Mouse (Mus musculus) neural tube, embryonic 15.5 days (tissue): ENCODE measurements around the gene Zswim3. TPM values are rescaled to one million over a fixed set of nuclear protein-coding genes. Genes with fewer than 3 reads are reported as not detected.
"Not testable (repeated sequence)": the region's sequence is repeated elsewhere in the genome, so short reads cannot be mapped to it uniquely, and the experiment has no call there.

Experiments used
- ATAC-seq: fragments of 200-750 bp; cut with Nextera tagmentation; 2 replicates; pipeline ENCODE4 v1.8.0; 2017; ENCODE audit warnings: mild to moderate bottlenecking, moderate TSS enrichment, moderate library complexity; ENCODE audit not compliant: low FRiP score
- H3K27ac ChIP-seq: fragments of 300-500 bp; sonication (generic); replicated peaks from 2 replicates; pipeline ENCODE4 v1.5.1; 2015; ENCODE audit warnings: mild to moderate bottlenecking, inconsistent platforms
- H3K27me3 ChIP-seq: fragments of 300-500 bp; sonication (generic); replicated peaks from 2 replicates; pipeline ENCODE4 v1.6.1; 2015; ENCODE audit warnings: inconsistent platforms
- H3K36me3 ChIP-seq: fragments of 300-500 bp; sonication (generic); 2 replicates; pipeline ENCODE4 v1.6.1; 2015; ENCODE audit warnings: inconsistent platforms
- H3K4me1 ChIP-seq: fragments of 300-500 bp; sonication (generic); 2 replicates; pipeline ENCODE4 v1.6.1; 2015; ENCODE audit warnings: inconsistent platforms
- H3K4me2 ChIP-seq: fragments of 300-500 bp; sonication (generic); 2 replicates; pipeline ENCODE4 v1.6.1; 2015; ENCODE audit warnings: inconsistent platforms, mild to moderate bottlenecking, moderate library complexity
- H3K4me3 ChIP-seq: fragments of 300-500 bp; sonication (generic); replicated peaks from 2 replicates; pipeline ENCODE4 v1.5.1; 2015; ENCODE audit warnings: mild to moderate bottlenecking, inconsistent platforms
- H3K9ac ChIP-seq: fragments of 300-500 bp; sonication (generic); replicated peaks from 2 replicates; pipeline ENCODE4 v1.6.1; 2015; ENCODE audit warnings: mild to moderate bottlenecking, inconsistent platforms
- H3K9me3 ChIP-seq: fragments of 300-500 bp; sonication (generic); replicated peaks from 2 replicates; pipeline ENCODE4 v1.6.1; 2016; ENCODE audit warnings: inconsistent platforms
- WGBS: fragments of 180-500 bp; shearing (Covaris S2); methylation state at CpG from one replicate; pipeline ENCODE4 v1.1.7; 2015; ENCODE audit warnings: mixed read lengths; 5-methylcytosine and 5-hydroxymethylcytosine counted together
- polyA plus RNA-seq: library from polyadenylated mRNA; unstranded; fragments of >200 nt; fragmentation: Nextera tagmentation; extraction: Ambion mirVana; gene quantifications from 2 replicates; pipeline ENCODE4 v1.2.1, GENCODE M21; 2015

The Zswim3 gene
- polyA plus RNA-seq, 1 experiment from 2014 or later, result 16.2 TPM

DNA sequence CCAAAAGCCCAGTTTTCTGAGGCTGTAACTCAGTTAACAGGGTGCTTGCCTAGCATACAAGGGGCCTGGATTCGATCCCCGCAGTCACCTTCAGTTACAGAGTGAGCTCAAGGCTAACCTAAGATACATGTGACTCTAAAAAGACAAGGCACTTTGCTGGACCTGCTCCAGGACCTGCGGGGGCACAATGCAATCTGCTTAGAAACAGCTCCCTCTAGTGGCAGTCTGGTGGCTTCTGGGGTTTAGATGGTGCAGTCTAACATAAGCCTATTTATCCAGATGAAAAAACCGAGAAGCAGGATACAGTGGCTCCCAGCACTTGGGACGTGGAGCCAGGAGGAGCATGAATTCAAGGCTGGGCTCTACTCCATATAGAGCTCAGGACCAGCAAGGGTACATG is 10.6 kb upstream of the Zswim3 start:
- Histone ChIP-seq H3K4me1 (no peaks in the 10 kb centered on the region), H3K27ac (no peak overlapping the region), H3K36me3 (peaks cover 58% of the 10 kb centered on the region), H3K4me3 (no peak overlapping the region), H3K27me3 (no peaks in the 10 kb centered on the region), H3K9me3 (no peaks in the 10 kb centered on the region), H3K9ac (no peak overlapping the region), H3K4me2 (no peak overlapping the region)
- ATAC-seq, result no peak
- 32% methylated on average over 5 of the region's 5 CpGs for WGBS

DNA sequence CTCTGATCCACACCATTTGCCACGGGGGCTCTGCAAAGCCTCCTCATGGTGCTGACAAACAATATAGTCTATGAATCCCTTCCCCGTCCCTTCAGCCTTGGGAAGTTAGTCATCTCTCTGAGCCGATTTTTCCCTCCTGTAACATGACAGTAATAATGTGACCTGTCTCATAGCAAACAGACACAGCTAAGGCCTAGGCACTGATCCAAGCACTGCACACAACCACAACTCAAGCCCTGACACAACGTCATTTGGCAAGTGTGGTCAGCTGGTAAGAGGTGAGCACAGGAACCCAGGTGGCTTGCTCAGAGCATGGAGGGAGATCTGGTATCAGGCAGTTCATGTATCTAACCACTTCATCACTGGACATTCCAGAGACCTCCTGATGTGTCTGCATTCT is 9.0 kb upstream of the Zswim3 start:
- no peak overlapping the region for H3K4me3 ChIP-seq
- no peak overlapping the region for H3K9ac ChIP-seq
- no peak overlapping the region for H3K4me2 ChIP-seq
- no peak for ATAC-seq
- no peak overlapping the region for H3K27ac ChIP-seq
- 80% methylated on average over 4 of the region's 4 CpGs for WGBS
- no peaks in the 10 kb centered on the region for H3K4me1 ChIP-seq
- H3K9me3 ChIP-seq, result no peaks in the 10 kb centered on the region
- peaks cover 61% of the 10 kb centered on the region for H3K36me3 ChIP-seq
- H3K27me3 ChIP-seq, result no peaks in the 10 kb centered on the region

DNA sequence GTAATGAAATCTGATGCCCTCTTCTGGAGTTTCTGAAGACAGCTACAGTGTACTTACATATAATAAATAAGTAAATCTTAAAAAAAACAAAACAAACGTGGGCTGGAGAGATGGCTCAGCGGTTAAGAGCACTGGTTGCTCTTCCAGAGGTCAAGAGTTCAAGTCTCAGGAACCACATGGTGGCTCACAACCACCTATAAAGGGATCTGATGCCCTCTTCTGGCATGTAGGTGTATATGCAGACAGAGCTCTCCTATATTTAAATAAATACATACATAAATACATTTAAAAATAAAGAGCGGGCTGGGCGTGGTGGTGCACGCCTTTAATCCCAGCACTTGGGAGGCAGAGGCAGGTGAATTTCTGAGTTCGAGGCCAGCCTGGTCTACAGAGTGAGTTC is 6.3 kb upstream of the Zswim3 start:
- H3K4me3 ChIP-seq, H3K9ac ChIP-seq, H3K4me2 ChIP-seq, ATAC-seq, H3K9me3 ChIP-seq, H3K27me3 ChIP-seq, H3K27ac ChIP-seq: not testable (repeated sequence)
- Histone ChIP-seq H3K36me3 (peaks cover 44% of the 10 kb centered on the region), H3K4me1 (peaks cover 16% of the 10 kb centered on the region)
- WGBS, result 84% methylated on average over 6 of the region's 6 CpGs

DNA sequence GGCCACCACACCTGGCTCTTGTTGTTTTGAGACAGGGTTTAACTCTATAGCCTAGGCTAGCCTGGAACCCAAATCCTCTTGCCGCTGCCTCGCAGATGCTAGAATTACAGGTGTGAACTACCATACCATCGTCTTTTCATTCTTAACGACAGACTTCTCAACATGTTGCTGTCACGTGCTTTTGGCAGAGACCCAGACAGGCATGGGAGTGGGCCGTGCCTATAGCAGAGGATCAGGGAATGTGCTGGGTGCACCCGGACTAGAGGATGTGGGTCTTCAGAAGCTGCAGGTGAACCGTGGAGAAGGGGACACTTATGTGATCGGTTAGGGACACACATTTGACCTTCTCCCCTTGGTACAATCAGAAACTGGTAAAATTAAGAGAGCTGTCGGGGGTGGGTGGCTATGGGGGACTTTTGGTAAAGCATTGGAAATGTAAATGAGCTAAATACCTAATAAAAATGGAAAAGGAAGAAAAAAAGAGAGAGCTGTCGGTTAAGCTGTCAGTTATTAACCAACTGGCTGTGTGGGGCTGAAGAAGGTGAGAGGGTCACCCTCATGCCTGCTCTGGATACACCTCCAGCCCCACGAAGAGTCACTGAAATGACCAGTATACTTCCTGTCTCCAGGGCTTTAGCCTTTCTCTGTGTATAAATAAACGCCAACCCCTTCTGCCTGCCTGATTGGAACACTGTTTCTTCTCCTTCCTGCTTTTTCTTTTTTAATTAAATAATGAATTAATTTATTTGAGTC is 4.5 kb upstream of the Zswim3 start:
- no peak for ATAC-seq
- H3K4me3 ChIP-seq, result no peak overlapping the region
- WGBS, result 95% methylated on average over 13 of the region's 13 CpGs
- H3K9me3 ChIP-seq, result no peaks in the 10 kb centered on the region
- no peak overlapping the region for H3K4me2 ChIP-seq
- no peaks in the 10 kb centered on the region for H3K27me3 ChIP-seq
- no peak overlapping the region for H3K27ac ChIP-seq
- peaks cover 23% of the 10 kb centered on the region for H3K4me1 ChIP-seq
- peaks cover 38% of the 10 kb centered on the region for H3K36me3 ChIP-seq
- H3K9ac ChIP-seq, result no peak overlapping the region

DNA sequence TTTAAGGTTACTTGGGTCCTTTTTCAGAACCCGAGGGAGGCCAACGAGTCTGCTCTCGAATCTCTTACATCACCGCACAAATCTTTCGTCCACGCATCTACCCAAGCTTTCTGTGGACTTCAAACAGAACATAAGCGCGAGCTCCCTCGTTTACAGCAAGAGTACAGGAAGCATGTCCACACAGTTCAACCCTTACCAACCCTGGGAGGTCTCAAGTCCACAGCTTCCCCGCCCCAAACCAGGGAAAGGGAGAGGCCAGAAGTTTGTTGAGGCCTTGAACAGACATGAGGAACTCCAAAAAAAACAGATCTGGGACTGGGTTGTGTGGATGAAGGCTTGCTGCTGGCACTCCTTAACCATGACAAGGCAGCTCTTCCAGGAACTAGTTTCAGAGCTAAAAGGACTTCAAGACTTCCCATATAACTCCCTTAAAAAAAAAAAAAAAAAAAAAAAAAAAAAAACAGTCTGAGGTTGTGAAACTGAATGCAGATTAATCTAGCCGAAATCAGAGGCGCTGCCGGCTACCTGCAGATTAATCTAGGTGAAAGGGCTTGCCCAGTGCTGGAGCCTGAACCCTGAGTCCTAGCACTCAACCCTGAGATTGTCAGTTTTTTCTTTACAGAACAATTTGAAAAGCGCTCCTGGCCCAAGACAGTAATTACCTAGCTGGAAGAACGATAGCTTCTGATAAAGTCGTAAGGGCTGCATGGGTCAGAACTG is 1.5 kb upstream of the Zswim3 start:
- peak overlapping the region; percentile 96 for H3K4me3 ChIP-seq
- no peaks in the 10 kb centered on the region for H3K9me3 ChIP-seq
- H3K27me3 ChIP-seq, result no peaks in the 10 kb centered on the region
- WGBS, result 95% methylated on average over 16 of the region's 16 CpGs
- no peak overlapping the region for H3K27ac ChIP-seq
- peak overlapping the region; percentile 76; the same call in 1 of the 2 replicates for H3K9ac ChIP-seq
- H3K4me2 ChIP-seq, result peak overlapping the region; percentile 67
- H3K36me3 ChIP-seq, result peaks cover 13% of the 10 kb centered on the region; the same call in 1 of the 2 replicates
- ATAC-seq, result no peak
- peaks cover 47% of the 10 kb centered on the region for H3K4me1 ChIP-seq

DNA sequence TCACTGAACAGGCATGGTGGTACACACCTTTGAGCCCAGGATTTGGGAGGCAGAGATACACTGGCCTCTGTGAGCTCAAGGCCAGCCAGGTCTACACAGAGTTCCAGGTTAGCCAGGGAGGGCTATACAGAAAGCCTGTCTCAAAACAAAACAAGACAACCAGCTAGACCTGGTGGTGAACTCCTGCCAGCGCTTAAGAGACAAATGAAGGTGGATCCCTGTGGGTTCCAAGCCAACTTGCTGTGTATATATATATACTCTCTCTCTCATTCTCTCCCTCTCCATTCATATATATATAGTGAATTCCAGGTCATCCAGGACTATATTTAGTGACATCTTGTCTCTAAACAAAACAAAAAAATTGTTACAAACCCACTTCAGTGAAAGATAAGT is 981 bp upstream of the Zswim3 start:
- H3K9me3 ChIP-seq, result no peaks in the 10 kb centered on the region
- H3K4me1 ChIP-seq, result peaks cover 47% of the 10 kb centered on the region
- WGBS, result 63% methylated on average over 1 of the region's 1 CpGs
- peak overlapping the region; percentile 76 for H3K9ac ChIP-seq
- peak overlapping the region; percentile 96 for H3K4me3 ChIP-seq
- H3K27me3 ChIP-seq, result no peaks in the 10 kb centered on the region
- no peak for ATAC-seq
- peak overlapping the region; percentile 67 for H3K4me2 ChIP-seq
- peaks cover 16% of the 10 kb centered on the region for H3K36me3 ChIP-seq
- H3K27ac ChIP-seq, result peak overlapping the region; percentile 89; the same call in 1 of the 2 replicates

DNA sequence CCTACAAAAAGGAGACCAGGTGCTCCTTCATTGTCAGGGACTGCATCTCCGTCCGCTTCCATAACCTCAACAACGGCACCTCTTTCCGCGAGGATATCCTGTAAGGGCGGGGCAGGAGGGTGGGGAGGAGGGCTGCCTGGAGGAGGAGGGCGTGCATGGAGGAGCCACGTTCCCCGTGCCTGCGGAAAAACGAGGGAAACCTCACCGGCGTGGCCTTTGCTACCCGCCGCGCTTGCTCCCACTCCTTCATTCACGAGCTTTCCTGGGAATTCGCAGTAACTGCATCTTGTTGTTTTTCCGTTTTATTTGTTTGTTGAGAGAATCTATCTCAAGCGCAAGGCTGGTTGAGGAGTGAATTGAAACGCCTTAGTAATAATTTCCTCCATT is 427 bp downstream of the Zswim3 start:
- Histone ChIP-seq H3K27ac (peak overlapping the region; percentile 91), H3K4me1 (peaks cover 47% of the 10 kb centered on the region), H3K9me3 (no peaks in the 10 kb centered on the region), H3K27me3 (no peaks in the 10 kb centered on the region), H3K4me2 (peak overlapping the region; percentile 82), H3K36me3 (peaks cover 16% of the 10 kb centered on the region), H3K4me3 (peak overlapping the region; percentile 96), H3K9ac (peak overlapping the region; percentile 86)
- ATAC-seq, result peak; percentile 43
- WGBS, result under 1% methylated on average over 21 of the region's 21 CpGs

DNA sequence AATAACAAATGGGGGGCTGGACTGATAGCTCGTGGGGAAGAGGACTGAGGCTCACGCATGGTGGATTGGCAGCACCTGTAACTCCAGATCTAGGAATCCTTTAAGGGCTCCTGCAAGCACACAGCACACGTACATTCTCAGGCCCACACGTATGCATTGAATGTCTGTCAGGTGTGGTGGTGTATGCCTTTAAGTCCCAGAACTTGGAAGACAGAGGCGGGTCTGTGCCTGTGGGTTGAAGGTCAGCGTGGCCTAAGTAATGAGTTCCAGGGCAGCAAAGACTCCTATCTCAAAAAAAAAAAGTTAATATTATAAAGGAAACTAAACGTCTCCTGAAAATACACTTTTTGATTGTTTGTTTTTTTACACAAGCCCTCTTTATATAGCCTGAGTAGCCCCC is 1.7 kb downstream of the Zswim3 start:
- H3K9ac ChIP-seq, result no peak overlapping the region
- H3K4me2 ChIP-seq, result peak overlapping the region; percentile 82
- H3K27ac ChIP-seq, result no peak overlapping the region
- peaks cover 9% of the 10 kb centered on the region for H3K36me3 ChIP-seq
- H3K4me3 ChIP-seq, result no peak overlapping the region
- H3K27me3 ChIP-seq, result no peaks in the 10 kb centered on the region
- 88% methylated on average over 7 of the region's 7 CpGs for WGBS
- ATAC-seq, result no peak
- peaks cover 47% of the 10 kb centered on the region for H3K4me1 ChIP-seq
- no peaks in the 10 kb centered on the region for H3K9me3 ChIP-seq

DNA sequence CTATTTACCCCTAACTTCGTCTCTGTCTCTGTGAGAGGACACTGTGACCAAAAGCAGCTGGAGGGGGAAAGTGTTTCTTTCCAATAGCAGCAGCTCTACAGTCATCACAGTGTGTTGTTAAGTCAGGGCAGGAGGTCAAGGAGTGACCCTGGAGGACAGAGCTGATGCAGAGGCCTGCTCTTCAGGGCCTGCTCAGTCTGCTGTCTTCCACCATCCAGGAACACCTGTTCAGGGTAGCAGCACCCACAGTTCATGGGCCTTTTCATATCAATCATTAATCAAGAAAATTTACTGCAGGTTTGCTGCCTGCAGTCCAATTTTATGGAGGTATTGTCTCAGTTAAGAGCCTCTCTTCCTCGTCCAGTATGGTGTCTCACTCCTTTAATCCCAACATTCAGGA is 8.7 kb downstream of the Zswim3 start:
- H3K9me3 ChIP-seq, result no peaks in the 10 kb centered on the region
- no peaks in the 10 kb centered on the region for H3K4me1 ChIP-seq
- ATAC-seq, result no peak
- no peak overlapping the region for H3K4me2 ChIP-seq
- H3K27ac ChIP-seq, result no peak overlapping the region
- WGBS, result 53% methylated on average over 2 of the region's 2 CpGs
- H3K4me3 ChIP-seq, result no peak overlapping the region
- no peak overlapping the region for H3K9ac ChIP-seq
- H3K27me3 ChIP-seq, result no peaks in the 10 kb centered on the region
- peaks cover 22% of the 10 kb centered on the region for H3K36me3 ChIP-seq

DNA sequence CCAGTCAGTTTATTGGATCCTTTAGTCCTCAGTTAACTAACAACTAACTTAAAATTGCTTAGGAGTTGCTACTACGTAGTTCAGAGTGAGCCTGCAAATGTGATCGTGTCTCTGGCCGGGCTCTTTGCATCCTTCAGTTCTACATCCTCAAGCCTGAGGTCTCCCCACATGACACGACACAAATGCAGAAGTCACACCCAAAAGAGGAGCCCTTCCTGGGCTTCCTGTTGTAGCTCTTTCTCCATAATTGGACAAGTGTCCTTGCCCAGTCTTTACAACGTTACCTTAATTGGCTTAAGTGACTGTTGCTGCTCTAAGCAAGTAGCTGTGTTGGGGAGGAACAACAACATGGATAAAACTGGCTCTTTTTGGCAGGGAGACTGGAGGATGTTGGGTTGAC is 10.4 kb downstream of the Zswim3 start:
- Histone ChIP-seq H3K9me3 (no peaks in the 10 kb centered on the region), H3K4me1 (no peaks in the 10 kb centered on the region), H3K27ac (no peak overlapping the region), H3K4me2 (no peak overlapping the region), H3K9ac (no peak overlapping the region), H3K36me3 (peaks cover 16% of the 10 kb centered on the region), H3K4me3 (no peak overlapping the region), H3K27me3 (no peaks in the 10 kb centered on the region)
- 89% methylated on average over 5 of the region's 5 CpGs for WGBS
- ATAC-seq, result no peak

DNA sequence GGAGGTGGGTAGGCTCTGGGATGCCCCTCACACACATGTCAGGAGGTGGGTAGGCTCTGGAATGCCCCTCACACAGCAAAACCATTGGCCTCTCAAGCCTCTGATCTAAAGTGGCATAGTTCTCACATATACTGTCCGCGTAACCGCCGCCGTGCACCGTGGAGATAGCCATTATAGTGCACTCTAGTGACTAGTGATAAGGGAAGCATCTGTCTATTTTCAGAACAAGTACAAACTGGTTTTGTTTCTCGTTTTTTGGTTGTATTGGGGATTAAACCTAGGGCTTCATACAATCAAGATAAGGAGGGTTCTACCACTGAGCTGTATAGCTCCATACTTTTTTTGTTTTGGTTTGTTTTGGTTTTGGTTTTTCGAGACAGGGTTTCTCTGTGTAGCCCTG is 10.9 kb downstream of the Zswim3 start:
- Histone ChIP-seq H3K4me3 (no peak overlapping the region), H3K9ac (no peak overlapping the region), H3K9me3 (no peaks in the 10 kb centered on the region), H3K4me1 (no peaks in the 10 kb centered on the region), H3K27me3 (no peaks in the 10 kb centered on the region), H3K4me2 (no peak overlapping the region), H3K36me3 (peaks cover 21% of the 10 kb centered on the region), H3K27ac (no peak overlapping the region)
- 92% methylated on average over 8 of the region's 8 CpGs for WGBS
- no peak for ATAC-seq

DNA sequence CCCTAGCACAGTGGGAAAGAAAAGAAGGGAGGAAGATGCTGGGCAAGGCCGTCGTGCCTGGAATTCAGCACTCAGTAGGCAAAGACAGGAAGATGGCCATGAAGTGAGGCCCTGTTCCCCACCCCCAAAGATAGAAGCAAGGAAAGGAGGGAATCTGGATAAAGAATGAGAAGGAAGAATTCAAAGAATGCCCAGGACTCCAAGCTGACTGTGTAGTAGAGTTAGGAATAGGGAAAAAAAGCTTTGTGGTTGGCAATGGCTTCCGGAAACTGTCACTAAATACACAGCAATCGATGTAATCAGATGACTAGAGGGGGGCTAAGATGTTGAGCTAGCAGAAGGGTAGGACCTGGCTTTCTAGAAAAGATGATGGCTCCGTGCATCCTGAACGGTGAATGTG is 12.3 kb downstream of the Zswim3 start:
- no peak overlapping the region for H3K9ac ChIP-seq
- no peak overlapping the region for H3K4me2 ChIP-seq
- H3K27me3 ChIP-seq, result no peaks in the 10 kb centered on the region
- no peak overlapping the region for H3K27ac ChIP-seq
- no peak overlapping the region for H3K4me3 ChIP-seq
- no peak for ATAC-seq
- H3K36me3 ChIP-seq, result peaks cover 35% of the 10 kb centered on the region
- 90% methylated on average over 6 of the region's 6 CpGs for WGBS
- no peaks in the 10 kb centered on the region for H3K9me3 ChIP-seq
- H3K4me1 ChIP-seq, result peaks cover 5% of the 10 kb centered on the region
